Mouse (Mus musculus): ENCODE data around the gene Plk3.

DNA sequence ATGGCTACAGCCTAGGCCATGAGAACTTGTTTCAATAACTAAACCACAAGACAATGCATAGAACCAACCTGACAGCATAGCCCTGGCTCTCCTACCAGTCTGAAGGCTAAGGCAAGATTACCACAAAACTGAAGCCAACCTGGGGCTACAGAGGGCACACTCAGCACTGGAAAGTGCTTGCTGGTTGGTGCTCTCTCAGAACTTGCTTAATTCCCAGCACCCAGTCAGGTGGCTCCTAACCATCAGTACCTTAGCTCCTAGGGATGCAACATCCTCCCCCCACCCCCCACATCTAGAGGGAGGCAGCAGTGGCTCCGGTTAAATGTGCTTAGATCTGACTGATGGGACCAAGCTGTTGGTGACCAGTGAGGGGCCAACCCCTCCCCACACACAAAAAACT lies 17.7 kb upstream of the Plk3 start:
- TF ChIP-seq POLR2A (IDR thresholded peaks at IDR 0.05; ENCODE audit: borderline replicate concordance, extremely low read depth, low read depth, low read length), result no peak
- TF ChIP-seq CTCF (IDR thresholded peaks at IDR 0.05; ENCODE audit: insufficient read depth, low read length), result no peak
